Mouse (Mus musculus) forelimb bud, embryonic 11.5 days (tissue): Measurements from ENCODE around the gene Dpagt1.
"Not testable (repeated sequence)": the region's sequence is repeated elsewhere in the genome, so short reads cannot be mapped to it uniquely, and the experiment has no call there.

Experiments used
- DNase-seq: peaks from one replicate; pipeline ENCODE4 v3.0.0-alpha.2; 2012; ENCODE audit warnings: low read depth, low spot score

The Dpagt1 gene

GRCm38 (mm10) chr9:44325768-44326370, at the start of gene Dpagt1:
Gene Dpagt1, plus strand, starts transcription at chr9:44326019.
- DNase-seq = peak; percentile 51

- DNase-seq = no peak
Observed at GRCm38 (mm10) chr9:44283183-44283582, 42.6 kb upstream of the Dpagt1 start.

GRCm38 (mm10) chr9:44286256-44286850, 39.5 kb upstream of the Dpagt1 start:
- no peak for DNase-seq

- DNase-seq = no peak
Observed at GRCm38 (mm10) chr9:44287003-44287400, 38.8 kb upstream of the Dpagt1 start.

GRCm38 (mm10) chr9:44287401-44288075, 38.3 kb upstream of the Dpagt1 start:
- DNase-seq = no peak

- no peak for DNase-seq
Observed at GRCm38 (mm10) chr9:44288076-44288958, 37.5 kb upstream of the Dpagt1 start, which contains the start of gene Abcg4. Gene Abcg4, minus strand, starts transcription at chr9:44288615.

- DNase-seq = no peak
Observed at GRCm38 (mm10) chr9:44288959-44289291, 36.9 kb upstream of the Dpagt1 start.

GRCm38 (mm10) chr9:44292490-44292889, 33.3 kb upstream of the Dpagt1 start:
- no peak for DNase-seq

- not testable (repeated sequence) for DNase-seq
Observed at GRCm38 (mm10) chr9:44300001-44300400, 25.8 kb upstream of the Dpagt1 start.

GRCm38 (mm10) chr9:44305466-44306079, 20.2 kb upstream of the Dpagt1 start, which contains the start of gene Hinfp:
Gene Hinfp, minus strand, starts transcription at chr9:44305671.
- peak; percentile 99 for DNase-seq

GRCm38 (mm10) chr9:44306532-44306931, 19.3 kb upstream of the Dpagt1 start:
- DNase-seq = no peak

GRCm38 (mm10) chr9:44307248-44307647, 18.6 kb upstream of the Dpagt1 start:
- DNase-seq = no peak

GRCm38 (mm10) chr9:44309756-44310155, 16.1 kb upstream of the Dpagt1 start:
- DNase-seq = no peak

- no peak for DNase-seq
Observed at GRCm38 (mm10) chr9:44310750-44311135, 15.1 kb upstream of the Dpagt1 start.

- no peak for DNase-seq
Observed at GRCm38 (mm10) chr9:44311136-44312134, 14.4 kb upstream of the Dpagt1 start.

- no peak for DNase-seq
Observed at GRCm38 (mm10) chr9:44313476-44314256, 12.2 kb upstream of the Dpagt1 start.

GRCm38 (mm10) chr9:44314257-44314547, 11.6 kb upstream of the Dpagt1 start:
- DNase-seq = no peak

GRCm38 (mm10) chr9:44314910-44315309, 10.9 kb upstream of the Dpagt1 start:
- DNase-seq = no peak

GRCm38 (mm10) chr9:44317452-44317851, 8.4 kb upstream of the Dpagt1 start:
- no peak for DNase-seq
